Mouse (Mus musculus) liver, adult 2 months (tissue): Measurements from ENCODE around the gene Btbd7.

Experiments used
- CTCF ChIP-seq: fragments of 200-500 bp; IDR thresholded peaks from 2 replicates; pipeline ENCODE4 v1.5.1; 2011; ENCODE audit warnings: low read depth, low read length, control low read depth
- POLR2A ChIP-seq: fragments of 200-500 bp; IDR thresholded peaks from 2 replicates; pipeline ENCODE4 v1.6.1; 2011; ENCODE audit warnings: low read length, control low read depth; ENCODE audit not compliant: insufficient read depth; ENCODE audit errors: extremely low read depth

GRCm38 (mm10) chr12:102776035-102776434 lies 102.2 kb downstream of the Btbd7 start:
- TF ChIP-seq CTCF: no peak
- TF ChIP-seq POLR2A: no peak
